Mouse (Mus musculus) thymus, postnatal 36 days (tissue): ENCODE data around the gene Smoc2.

ENCODE experiments used
- DNase-seq, 2 experiments: peaks; one replicate each; pipeline ENCODE4 v3.0.0; 2022; ENCODE audit warnings: mixed read lengths in 2 of 2

The Smoc2 gene

GRCm38 (mm10) chr17:14353219-14354079 lies 74.1 kb downstream of the Smoc2 start:
- no peak for DNase-seq

- no peak for DNase-seq
These were observed 82.2 kb downstream of the Smoc2 start for GRCm38 (mm10) chr17:14361511-14361910.

GRCm38 (mm10) chr17:14370476-14370875 lies 91.2 kb downstream of the Smoc2 start:
- no peak for DNase-seq

GRCm38 (mm10) chr17:14371606-14372005 lies 92.3 kb downstream of the Smoc2 start:
- DNase-seq = no peak

GRCm38 (mm10) chr17:14372324-14373145 lies 93.2 kb downstream of the Smoc2 start:
- no peak for DNase-seq

- no peak for DNase-seq
These were observed 99.6 kb downstream of the Smoc2 start for GRCm38 (mm10) chr17:14378692-14379446.

- no peak for DNase-seq
These were observed 100.2 kb downstream of the Smoc2 start for GRCm38 (mm10) chr17:14379518-14379917.

- no peak for DNase-seq
These were observed 100.7 kb downstream of the Smoc2 start for GRCm38 (mm10) chr17:14379966-14380365.

- DNase-seq = no peak
These were observed 101.2 kb downstream of the Smoc2 start for GRCm38 (mm10) chr17:14380526-14380925.

GRCm38 (mm10) chr17:14381482-14381881 lies 102.2 kb downstream of the Smoc2 start:
- no peak for DNase-seq

- DNase-seq = no peak
These were observed 104.7 kb downstream of the Smoc2 start for GRCm38 (mm10) chr17:14383981-14384380.

GRCm38 (mm10) chr17:14384980-14385379 lies 105.7 kb downstream of the Smoc2 start:
- DNase-seq = no peak

- no peak for DNase-seq
These were observed 108.0 kb downstream of the Smoc2 start for GRCm38 (mm10) chr17:14387261-14387660.

GRCm38 (mm10) chr17:14392443-14392842 lies 113.1 kb downstream of the Smoc2 start:
- no peak for DNase-seq

GRCm38 (mm10) chr17:14394861-14395260 lies 115.6 kb downstream of the Smoc2 start:
- DNase-seq = no peak

- DNase-seq = no peak
These were observed 118.2 kb downstream of the Smoc2 start for GRCm38 (mm10) chr17:14397456-14397855.

GRCm38 (mm10) chr17:14398650-14399424 lies 119.5 kb downstream of the Smoc2 start:
- DNase-seq = no peak

- DNase-seq = no peak
These were observed 121.7 kb downstream of the Smoc2 start for GRCm38 (mm10) chr17:14400960-14401359.

- no peak for DNase-seq
These were observed 128.6 kb downstream of the Smoc2 start for GRCm38 (mm10) chr17:14407874-14408273.

GRCm38 (mm10) chr17:14412460-14412859 lies 133.2 kb downstream of the Smoc2 start:
- no peak for DNase-seq

GRCm38 (mm10) chr17:14414511-14414910 lies 135.2 kb downstream of the Smoc2 start:
- no peak for DNase-seq

GRCm38 (mm10) chr17:14420460-14421046 lies 141.2 kb downstream of the Smoc2 start:
- DNase-seq = no peak
